Mouse (Mus musculus) hindlimb bud, embryonic 11.5 days (tissue): ENCODE measurements around the gene Mrgprb8.
"Not testable (repeated sequence)": the region's sequence is repeated elsewhere in the genome, so short reads cannot be mapped to it uniquely, and the experiment has no call there.

Source experiments
- DNase-seq: peaks from one replicate; pipeline ENCODE4 v3.0.0-alpha.2; 2012; ENCODE audit warnings: low read depth, low spot score; ENCODE audit errors: extremely low spot score

Mrgprb8 gene

DNA sequence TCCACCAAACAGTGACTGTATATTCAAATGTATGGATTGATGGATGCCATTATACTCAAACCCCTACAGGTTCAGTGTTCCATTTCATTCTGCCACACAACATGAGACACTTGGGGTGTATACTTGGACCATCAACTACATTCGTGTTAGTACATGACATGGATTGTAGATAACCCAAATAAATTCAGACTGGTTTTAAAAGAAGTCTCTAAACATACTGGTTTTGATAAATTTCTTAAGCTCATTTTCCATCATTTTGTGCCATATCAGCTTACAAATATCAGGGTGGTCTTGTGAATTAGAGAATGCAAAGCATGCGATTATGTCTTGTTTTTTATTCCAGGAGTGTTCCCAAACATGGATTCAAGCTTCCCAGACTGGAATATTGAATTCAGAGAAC is at the start of gene Mrgprb8:
Gene Mrgprb8, plus strand, starts transcription at position 301 of the 400 bp plus-strand sequence.
- no peak for DNase-seq

DNA sequence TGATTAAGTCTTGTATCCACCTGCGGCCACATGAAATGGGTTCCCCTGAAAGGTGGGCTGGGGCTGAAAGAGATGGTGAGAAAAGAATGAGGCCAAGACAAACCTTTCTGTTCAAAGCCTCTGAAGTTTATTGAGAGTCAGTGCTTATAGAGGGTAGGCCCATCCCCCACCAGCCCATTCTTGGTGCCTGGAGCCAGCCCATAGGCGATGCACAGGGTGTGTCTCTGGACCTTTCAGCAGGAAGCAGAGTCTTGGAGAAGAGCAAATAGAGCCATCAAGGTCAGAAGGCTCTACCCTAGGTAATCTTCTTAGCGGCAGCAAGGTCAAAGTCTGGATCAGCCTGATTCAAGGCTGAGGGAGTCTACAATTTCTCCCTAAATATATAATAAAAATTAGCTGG is 47.6 kb downstream of the Mrgprb8 start:
- DNase-seq, result not testable (repeated sequence)

DNA sequence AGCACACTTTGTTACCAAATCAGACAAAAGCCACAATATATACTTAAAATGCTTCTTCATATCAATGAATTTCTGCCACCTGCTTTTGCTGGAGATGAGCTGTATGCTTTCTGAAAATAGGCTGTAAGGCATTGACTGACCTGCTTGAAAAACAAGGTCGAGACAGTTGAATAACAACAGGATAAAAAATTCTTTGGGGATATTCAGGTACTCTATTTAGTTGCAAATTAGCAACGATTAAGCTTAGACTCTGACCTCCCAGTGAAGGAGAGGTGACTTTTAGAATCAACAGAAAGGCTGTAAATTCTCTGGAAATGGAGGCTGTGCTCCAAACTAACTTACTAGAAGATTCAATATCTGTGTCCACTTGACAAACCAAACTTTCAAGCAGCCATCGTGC is 48.3 kb downstream of the Mrgprb8 start:
- DNase-seq, result no peak
